Mouse (Mus musculus) thymus, postnatal 4 days (tissue): Measurements from ENCODE around the gene Ctbp1.

Source experiments
- DNase-seq: peaks from one replicate; pipeline ENCODE4 v3.0.0; 2021

Ctbp1 gene

DNA sequence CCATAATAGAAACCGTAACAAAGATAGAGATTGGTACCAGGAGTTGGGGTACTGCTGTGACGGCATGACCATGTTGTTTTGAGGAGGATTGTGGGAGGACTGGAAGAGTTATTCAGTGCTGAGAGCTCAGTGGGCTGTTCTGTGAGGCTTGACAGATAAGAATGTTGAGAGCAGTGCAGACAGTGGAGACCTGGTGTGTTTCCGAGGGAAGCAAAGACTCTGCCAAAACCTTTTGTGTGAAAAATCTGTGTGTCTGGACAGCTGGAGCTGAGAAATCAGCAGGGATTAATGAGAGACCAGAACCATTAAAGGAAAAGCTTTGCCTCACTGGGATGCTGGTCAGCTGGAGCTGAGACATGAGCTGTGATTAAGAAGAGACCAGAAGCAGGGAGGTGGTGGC, 34.9 kb downstream of the Ctbp1 start:
- DNase-seq: no peak

GRCm38 (mm10) chr5:33239111-33239714, 35.6 kb downstream of the Ctbp1 start:
- DNase-seq: no peak

DNA sequence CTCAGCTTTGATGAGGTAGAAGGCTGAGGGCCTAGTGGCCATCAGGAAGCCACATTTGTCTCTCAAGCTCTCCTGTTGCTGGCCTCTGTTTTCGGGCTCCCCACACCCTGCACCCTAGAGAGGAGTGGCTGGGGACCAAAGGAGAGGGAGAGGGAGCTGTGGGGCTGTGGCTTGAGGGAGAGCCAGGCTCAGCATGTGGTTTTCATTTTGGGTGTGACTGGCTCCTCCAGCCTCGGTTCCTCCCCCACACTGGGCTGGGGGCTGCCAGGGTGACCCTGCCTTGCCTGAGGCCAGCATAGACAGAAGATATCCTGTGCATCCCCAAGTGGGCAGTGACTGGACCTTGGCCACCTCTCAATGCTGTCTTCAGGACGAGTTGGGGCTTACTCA, 36.5 kb downstream of the Ctbp1 start:
- no peak for DNase-seq

- DNase-seq: no peak
Measured at GRCm38 (mm10) chr5:33237600-33238255, 37.1 kb downstream of the Ctbp1 start.

- no peak for DNase-seq
Measured at GRCm38 (mm10) chr5:33234391-33235031, 40.3 kb downstream of the Ctbp1 start.

DNA sequence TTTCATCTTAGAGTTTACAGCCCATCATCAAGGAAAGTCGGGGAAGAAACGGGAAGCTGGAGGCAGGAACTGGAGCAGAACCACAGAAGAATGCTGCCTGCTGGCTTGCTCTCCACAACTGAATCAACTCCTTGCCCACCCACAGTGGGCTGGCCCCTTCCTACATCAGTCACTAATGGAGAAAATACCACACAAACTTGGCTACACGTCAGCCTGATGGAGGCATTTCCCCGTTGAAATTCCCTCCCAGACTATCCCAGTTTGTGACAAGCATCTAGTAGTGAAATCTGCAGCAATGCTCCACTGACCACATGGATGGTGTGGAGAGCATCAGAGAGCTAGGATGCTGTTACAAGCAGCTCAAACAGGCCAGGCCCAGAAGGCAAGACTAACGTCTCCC, 42.0 kb downstream of the Ctbp1 start:
- no peak for DNase-seq

DNA sequence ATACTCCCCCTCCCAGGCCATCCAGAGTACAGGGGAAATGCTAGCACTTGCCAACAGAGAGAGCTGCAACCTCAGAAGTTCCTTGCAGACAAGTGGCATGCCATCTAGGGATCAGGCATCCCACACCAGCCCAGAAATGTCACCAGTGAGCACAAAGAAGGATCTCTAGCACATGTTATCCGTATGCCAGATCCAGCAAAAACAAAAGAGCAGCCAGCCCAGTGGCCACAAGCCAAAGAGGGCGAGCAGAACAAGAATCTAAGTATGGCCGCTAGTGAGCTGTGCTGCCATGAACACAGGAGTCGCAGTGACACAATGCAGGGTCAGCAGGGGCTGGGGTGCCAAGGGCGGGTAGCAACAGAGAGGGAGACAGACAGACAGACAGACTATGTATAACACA, 44.5 kb downstream of the Ctbp1 start:
- no peak for DNase-seq

DNA sequence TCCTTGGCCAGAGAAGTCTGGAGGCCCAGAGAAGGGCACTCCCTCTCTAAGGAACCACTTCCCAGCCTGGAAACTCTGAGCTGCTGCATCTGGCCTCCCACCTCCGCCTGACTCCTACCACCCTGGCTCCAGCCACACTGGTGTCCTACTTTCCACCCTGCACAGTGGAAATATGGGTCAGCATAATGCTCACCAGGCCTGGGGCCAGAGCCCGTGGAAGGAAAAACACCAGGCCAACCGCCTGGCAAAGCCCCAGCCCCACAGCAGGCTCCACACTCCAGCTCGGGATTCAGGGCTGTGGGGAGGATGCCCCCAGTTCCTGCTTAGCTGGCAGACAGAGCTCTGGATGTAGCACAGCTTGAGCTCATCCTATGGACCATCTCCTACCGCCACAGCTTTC, 46.4 kb downstream of the Ctbp1 start:
- DNase-seq: no peak

DNA sequence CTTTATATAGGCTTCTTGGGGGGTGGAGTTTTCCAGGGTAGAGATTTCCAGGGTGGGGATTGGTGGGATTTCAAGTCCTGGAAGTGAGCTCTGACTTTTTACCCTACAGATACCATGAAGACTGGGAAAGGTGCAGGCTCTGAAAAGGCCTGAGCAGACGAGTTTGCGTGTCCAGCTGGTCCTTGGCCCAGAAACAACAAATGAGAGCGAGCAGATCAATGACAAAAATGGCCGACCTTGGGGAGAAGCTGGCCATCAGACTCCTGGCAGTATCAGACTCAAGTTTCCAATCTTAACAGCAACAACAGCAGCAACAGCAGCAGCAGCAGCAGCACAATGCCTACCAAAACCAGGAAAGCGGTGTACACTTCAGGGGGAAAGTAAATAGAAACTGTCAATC, 49.1 kb downstream of the Ctbp1 start:
- DNase-seq: no peak

DNA sequence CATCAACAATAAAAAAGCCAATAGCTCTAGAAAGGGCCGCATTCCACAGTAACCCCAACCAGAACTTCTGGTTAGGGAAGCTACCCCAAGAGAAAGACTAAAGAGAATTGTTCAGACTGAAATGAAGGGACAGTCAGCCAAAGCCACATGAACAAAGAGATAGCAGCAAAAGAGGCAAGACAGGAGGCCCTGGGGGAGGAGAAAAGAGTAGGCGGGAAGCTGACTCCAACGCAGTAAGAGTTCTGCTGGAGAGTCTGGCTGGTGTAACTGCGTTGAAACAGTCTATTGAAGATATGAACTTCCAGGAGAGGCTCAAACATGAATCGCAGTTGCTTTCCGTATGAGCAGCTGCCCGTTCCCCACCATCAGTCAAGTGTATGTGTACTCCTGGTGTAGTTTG, 50.3 kb downstream of the Ctbp1 start:
- DNase-seq: no peak

DNA sequence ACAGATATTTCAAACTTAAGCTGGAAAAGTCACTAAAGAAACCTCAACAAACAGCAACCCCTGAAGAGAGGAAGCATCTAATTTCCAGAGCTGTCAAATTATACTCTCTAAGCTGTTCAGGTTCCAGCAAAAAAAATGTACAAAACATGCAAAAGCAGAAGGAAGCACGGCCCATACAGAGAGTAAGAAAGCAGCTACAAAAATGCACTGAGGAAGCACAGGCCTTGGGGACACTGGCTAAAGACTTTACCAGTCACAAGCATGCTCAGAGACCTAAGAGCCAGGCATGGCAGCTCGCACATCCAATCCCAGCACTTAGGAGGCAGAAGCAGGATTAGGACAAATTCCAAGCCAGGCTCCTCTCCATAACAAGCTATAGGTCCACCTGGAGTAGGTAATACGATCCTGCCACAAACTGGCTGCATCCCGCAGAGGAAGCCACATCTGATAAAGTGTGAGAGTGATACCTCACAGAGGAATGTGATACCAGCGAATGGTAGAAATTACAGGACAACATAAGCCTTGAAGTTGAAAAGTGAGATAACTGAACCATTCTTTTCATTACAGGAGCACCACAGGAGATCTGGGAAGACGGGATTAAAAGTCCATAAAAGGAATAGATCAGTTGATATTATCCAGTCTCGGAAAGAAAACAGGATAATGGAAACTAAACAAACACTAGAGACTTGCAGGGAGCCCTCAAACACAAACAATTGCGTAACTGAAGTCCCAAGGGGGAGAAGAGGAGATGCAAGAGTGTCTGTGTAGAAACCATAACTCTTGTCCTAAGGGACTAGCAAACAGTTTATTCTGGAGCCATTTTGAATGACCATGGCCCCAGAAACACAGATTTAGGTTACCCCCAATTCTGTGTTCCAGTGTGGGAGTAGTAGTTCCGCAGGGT, 51.7 kb downstream of the Ctbp1 start:
- no peak for DNase-seq

DNA sequence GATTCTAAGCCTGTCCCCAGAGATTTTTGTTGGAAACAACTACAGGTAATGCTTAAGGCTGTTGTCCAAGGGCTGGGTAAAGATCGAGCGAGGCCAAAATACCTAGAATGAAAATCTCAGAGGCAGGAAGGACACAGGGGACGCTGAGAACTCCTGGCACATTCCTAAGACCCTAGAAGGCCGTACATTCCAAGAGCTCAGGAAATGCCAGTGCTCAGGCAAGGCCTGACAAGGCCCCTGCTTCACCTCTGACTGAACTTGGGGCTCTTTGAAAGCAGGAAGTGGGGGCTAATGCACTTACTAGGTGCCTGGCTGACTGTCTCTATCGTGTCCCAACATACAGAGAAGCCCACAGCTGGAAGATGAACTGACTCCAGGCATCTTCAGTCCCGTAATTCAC, 52.4 kb downstream of the Ctbp1 start:
- peak; percentile 25 for DNase-seq

DNA sequence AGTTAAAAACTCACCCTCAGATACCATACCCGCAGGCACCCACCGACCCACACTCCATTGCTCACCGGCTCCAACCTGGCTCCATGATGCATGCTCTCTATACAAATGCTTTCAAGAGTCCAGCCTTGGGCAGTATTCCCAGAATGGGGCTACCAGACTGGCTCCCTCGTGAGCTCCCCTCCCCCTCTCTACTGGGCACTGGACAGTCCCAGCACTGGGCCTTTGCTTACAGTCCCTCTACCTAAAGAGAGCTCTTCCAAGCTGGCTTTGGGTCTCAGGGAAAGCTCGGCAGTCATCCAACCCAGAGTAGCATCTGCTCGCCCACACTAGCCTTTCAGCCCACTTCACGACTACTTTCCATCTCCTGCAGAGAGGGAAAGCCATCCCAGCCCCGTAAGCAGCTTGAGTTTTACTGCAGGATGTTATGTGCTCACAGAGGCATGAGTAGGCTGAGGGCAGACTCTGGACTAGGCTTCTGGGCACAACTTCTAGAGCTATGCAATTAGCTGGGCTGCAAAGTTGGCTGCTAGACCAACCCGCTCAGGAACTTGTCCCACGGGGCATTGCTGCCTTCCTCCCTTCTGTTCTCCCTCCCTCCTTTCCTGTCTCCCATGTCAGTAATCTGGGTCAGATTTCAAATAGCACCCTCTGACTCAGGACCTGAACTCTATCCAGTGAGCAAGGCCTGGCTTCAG, 54.3 kb downstream of the Ctbp1 start:
- DNase-seq: no peak

DNA sequence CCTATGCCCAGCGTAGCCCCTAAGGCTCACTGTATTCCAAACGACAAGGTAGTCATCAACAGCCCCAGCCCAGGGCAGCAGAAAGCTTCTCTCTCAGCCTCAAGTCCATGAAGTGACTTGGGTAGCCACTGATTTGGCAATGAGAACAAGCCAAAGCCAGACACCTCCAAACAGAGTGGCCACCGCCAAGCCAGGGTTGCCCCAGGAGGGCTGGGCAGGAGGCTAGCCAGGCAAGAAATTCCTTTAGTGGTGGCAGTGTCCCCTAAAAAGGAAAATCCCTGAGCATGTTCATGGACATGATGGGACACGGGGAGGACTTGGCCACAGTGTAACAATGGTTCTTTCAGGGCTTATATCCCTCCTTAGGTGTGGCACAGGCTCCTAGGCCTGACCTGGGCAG, 55.0 kb downstream of the Ctbp1 start:
- no peak for DNase-seq

DNA sequence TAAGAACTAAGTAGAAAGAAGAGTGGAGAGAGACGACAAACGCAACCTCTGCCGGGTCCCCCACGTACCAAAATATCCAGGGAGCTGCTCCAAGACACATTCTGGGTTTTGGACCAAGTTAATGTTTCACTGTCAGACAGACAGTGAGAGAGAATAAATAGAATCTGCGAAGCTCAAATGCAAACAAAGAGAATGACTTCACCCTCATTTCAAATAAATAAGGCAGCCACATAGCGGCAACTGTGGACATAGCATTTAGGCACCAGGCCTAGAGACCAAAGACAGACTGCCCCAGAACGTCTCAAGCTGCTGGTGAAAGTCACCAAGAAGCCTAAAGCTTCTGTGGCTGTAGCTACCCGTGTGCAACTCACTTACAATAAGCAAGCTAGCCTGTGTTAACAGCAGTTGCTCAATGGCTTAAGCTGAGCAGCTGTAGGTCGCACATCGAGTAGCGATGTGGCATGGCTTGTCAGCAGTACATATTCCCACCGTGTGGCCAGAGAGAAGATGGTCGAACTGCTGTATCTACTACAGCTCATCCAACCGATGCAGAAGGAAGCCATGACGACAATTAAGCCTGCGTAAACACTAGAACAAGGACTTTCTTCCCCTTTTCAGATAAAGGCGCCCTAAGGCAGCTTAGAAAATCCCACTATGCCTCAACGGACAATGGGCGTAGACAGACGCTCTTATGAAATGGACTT, 55.9 kb downstream of the Ctbp1 start:
- DNase-seq: no peak

- peak; percentile 30 for DNase-seq
Measured at GRCm38 (mm10) chr5:33218081-33218480, 56.7 kb downstream of the Ctbp1 start, which contains the start of gene Spon2. Gene Spon2 (minus strand): TSS chr5:33218455.

DNA sequence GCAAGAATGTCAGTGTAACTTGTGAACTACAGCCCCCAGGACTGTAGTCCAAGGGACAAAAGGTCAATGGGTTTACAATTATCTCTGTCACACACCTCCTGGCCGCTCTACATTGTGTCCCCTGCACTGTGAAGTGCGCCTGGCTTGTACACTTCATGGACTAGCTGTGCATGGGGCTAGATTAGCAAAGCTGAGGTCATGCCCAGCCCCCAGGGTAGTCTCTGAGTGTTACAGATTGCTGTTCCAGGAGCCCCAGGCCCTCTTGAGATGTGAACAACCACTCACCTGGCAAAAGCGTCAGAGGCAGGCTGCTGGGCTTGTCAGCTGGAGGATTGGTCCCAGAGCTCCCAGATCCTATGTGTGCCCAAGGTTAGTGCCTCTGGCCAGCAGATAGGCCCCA, 57.1 kb downstream of the Ctbp1 start:
- DNase-seq: no peak

- DNase-seq: no peak
Measured at GRCm38 (mm10) chr5:33214723-33215122, 60.1 kb downstream of the Ctbp1 start.

- no peak for DNase-seq
Measured at GRCm38 (mm10) chr5:33211254-33211653, 63.5 kb downstream of the Ctbp1 start.

- DNase-seq: no peak
Measured at GRCm38 (mm10) chr5:33210515-33210914, 64.3 kb downstream of the Ctbp1 start.

DNA sequence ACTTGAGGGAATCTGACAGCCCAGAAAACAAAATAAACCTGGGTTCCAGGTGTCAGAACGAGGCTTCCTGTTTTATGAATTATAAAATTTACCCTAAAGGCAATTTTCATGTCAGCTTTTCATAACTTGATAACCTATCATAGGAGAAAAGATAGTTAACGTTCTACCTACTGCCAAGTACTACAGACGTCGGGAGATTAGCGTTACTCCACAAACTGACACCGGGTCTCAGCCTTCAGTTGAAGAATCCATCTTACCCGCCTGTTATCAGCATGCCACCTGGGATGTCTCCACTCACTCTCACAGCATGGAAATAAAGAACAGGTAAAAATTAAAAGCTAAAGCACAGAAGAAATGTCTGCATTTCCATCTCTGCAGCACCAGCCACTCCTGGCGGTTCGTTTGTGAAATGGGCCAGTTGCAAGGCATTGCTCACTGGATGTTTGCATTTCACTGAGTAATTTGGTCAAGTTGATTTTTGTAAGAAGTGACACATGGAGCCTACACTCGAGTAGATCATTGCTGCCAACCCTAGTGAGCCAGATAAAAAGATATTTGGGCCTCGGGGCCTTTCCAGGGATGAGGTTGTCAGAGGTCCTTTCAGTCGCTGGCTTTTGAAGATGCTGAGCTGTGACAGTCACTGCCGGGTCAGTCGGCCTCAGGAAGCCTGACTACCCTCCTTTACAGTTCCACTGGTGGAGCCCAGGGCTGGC, 66.1 kb downstream of the Ctbp1 start:
- no peak for DNase-seq

DNA sequence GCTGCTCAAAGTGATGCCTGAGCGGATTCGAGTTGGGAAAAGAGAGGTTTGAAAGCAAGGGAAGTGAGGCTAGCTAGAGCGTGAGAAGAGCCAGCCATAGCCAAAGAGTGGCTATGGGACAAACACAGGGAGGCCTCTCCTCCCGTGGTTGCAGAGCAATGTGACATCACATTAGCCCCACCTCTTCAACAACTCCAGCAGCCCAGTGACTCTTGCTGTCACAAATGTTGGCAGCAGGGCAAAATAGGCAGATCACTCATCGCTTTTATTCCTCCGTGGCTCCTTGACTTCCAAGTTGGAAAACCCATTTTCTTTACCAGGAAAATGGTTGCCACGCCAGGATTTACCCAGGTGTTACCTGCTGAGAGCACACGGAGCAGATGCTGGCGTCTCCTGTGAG, 67.7 kb downstream of the Ctbp1 start:
- DNase-seq: no peak
